Mouse (Mus musculus): ENCODE measurements around the gene Bcap31.

DNA sequence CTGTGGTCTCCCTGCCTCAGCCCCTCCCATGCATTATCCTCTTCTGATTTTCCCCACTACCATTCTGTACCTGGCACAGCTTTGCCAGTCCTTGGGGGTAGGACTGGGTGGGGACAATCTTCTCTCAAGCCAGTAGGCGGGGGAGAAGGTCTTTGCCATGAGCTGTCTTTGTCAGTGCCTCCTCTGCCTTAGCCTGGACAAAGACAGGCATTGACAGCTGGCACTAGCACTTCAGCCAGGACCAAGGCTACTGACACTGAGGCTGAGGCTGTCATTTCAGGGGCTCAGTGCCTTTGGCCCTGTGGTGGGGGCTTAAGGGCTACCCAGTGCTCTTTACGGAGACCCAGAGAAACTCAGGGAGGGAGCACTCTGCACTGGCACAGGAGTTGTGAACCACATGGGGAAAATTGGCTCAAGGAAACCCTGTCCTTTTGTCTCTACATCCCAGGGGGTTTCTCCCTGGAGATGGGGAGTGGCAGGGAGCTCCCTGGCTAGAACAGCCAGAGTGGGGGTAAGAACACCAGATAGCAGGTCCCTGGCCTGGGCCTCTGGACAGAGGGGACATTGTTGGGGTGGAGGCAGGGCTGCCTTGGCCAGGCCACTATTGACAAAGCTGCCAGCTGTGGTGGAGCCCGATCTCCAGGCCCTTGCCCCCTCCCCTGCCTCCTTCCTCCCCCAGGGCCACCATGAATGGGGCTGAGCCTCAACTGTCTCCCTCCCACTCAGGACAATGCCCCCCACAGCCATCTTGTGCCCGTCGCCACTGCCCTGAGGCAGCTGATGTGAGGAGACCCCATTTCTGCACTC is 40.6 kb upstream of the Bcap31 start, which contains the start of gene Plxnb3:
- no peak for TF ChIP-seq POLR2A (IDR thresholded peaks at IDR 0.05; ENCODE audit: low read depth, low read length)
- TF ChIP-seq E2F4 (IDR thresholded peaks at IDR 0.05; ENCODE audit: insufficient replicate concordance, low read depth, low read length), result no peak
- TF ChIP-seq ZKSCAN1 (IDR thresholded peaks at IDR 0.05; ENCODE audit: borderline replicate concordance, low read depth, low read length), result no peak
- no peak for TF ChIP-seq MEF2A (IDR thresholded peaks at IDR 0.05; ENCODE audit: borderline replicate concordance, low read depth, low read length)
- TF ChIP-seq SMC3 (IDR thresholded peaks at IDR 0.05; ENCODE audit: low read depth, low read length), result no peak
- TF ChIP-seq POLR2AphosphoS2 (IDR thresholded peaks at IDR 0.05; ENCODE audit: low read depth, low read length), result no peak
- TF ChIP-seq SIN3A (IDR thresholded peaks at IDR 0.05; ENCODE audit: low read length), result no peak
- no peak for TF ChIP-seq CTCF (conservative IDR thresholded peaks at IDR 0.05 in 1 of 2, IDR thresholded peaks at IDR 0.05 in 1 of 2; ENCODE audit: low read depth in 2 of 2, low read length in 2 of 2)
- TF ChIP-seq EP300 (IDR thresholded peaks at IDR 0.05; ENCODE audit: low read length), result no peak
- no peak for TF ChIP-seq TBP (conservative IDR thresholded peaks at IDR 0.05; ENCODE audit: low read depth, low read length)
- no peak for TF ChIP-seq RAD21 (IDR thresholded peaks at IDR 0.05; ENCODE audit: low read depth, low read length)
- no peak for TF ChIP-seq ZNF384 (IDR thresholded peaks at IDR 0.05; ENCODE audit: low read depth, low read length)
- no peak for TF ChIP-seq MAZ (IDR thresholded peaks at IDR 0.05; ENCODE audit: low read depth, low read length)
- TF ChIP-seq USF1 (IDR thresholded peaks at IDR 0.05; ENCODE audit: low read depth, low read length), result no peak
